Mouse (Mus musculus) thymus, adult 2 months (tissue): ENCODE measurements around the gene Tfcp2. TPM values are rescaled to one million over a fixed set of nuclear protein-coding genes. Genes with fewer than 3 reads are reported as not detected.
"Not testable (repeated sequence)": the region's sequence is repeated elsewhere in the genome, so short reads cannot be mapped to it uniquely, and the experiment has no call there.

Experiments
- DNase-seq: peaks from one replicate; pipeline ENCODE4 v3.0.0; 2021
- H3K27ac ChIP-seq: fragments of 200-500 bp; 2 replicates; pipeline ENCODE4 v1.5.1; 2012; ENCODE audit warnings: low read length, control low read depth; ENCODE audit not compliant: control insufficient read depth, insufficient read depth
- H3K27me3 ChIP-seq: fragments of 200-500 bp; 2 replicates; pipeline ENCODE4 v1.6.1; 2012; ENCODE audit warnings: mild to moderate bottlenecking, low read length, moderate library complexity, mixed read lengths; ENCODE audit not compliant: control insufficient read depth, insufficient read depth
- H3K36me3 ChIP-seq: fragments of 200-500 bp; 2 replicates; pipeline ENCODE4 v1.6.1; 2012; ENCODE audit warnings: mild to moderate bottlenecking, low read length, moderate library complexity; ENCODE audit not compliant: control insufficient read depth, insufficient read depth
- H3K4me1 ChIP-seq: fragments of 200-500 bp; replicated peaks from 2 replicates; pipeline ENCODE4 v1.6.1; 2012; ENCODE audit warnings: low read length; ENCODE audit not compliant: control insufficient read depth, insufficient read depth
- H3K4me3 ChIP-seq: fragments of 200-500 bp; 2 replicates; pipeline ENCODE4 v1.5.1; 2012; ENCODE audit warnings: mild to moderate bottlenecking, low read length, control low read depth, moderate library complexity; ENCODE audit not compliant: control insufficient read depth, insufficient read depth
- CTCF ChIP-seq: fragments of 200-500 bp; IDR thresholded peaks from 2 replicates; pipeline ENCODE4 v1.5.1; 2012; ENCODE audit warnings: mild to moderate bottlenecking, control low read depth, low read length, moderate library complexity, borderline replicate concordance; ENCODE audit not compliant: control insufficient read depth, poor library complexity, insufficient read depth; ENCODE audit errors: extremely low read depth
- POLR2A ChIP-seq: fragments of 200-500 bp; IDR thresholded peaks from 2 replicates; pipeline ENCODE4 v1.6.1; 2012; ENCODE audit warnings: mild to moderate bottlenecking, low read length, control low read depth, moderate library complexity; ENCODE audit not compliant: control insufficient read depth, poor library complexity, insufficient read depth; ENCODE audit errors: extremely low read depth
- WGBS: fragments of 180-500 bp; shearing (Covaris S2); methylation state at CpG from one replicate; pipeline ENCODE4 v1.1.7; 2018; 5-methylcytosine and 5-hydroxymethylcytosine counted together
- polyA plus RNA-seq: library from polyadenylated mRNA; depleted of rRNA; stranded (reverse); fragments of >200 nt; gene quantifications from 2 replicates; pipeline ENCODE4 v1.2.3, GENCODE M21; 2012

Tfcp2 gene
- polyA plus RNA-seq, 1 experiment = 8.2 TPM

DNA sequence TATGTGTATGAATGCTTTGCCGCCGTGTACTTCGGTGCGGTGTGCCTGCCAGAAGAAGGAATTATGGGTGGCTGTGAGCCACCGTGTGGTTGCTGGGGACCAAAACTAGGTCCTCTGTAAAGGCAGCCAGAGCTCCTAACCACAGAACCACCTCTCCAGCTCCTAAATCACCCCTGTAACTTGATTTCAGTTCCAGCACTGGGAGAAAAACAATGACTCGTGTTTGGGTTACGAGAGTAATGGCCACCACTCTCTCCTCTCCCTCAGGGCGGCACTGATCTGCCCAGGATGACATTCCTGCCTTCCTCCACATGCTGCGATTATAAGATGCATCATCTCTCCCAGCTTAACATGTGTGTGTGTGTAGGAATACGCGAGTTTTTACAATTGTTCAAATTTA, 41.7 kb downstream of the Tfcp2 start:
- Histone ChIP-seq H3K36me3 (peaks cover 4% of the 10 kb centered on the region; the same call in 1 of the 2 replicates), H3K4me3 (no peak overlapping the region), H3K27ac (no peak overlapping the region), H3K4me1 (no peaks in the 10 kb centered on the region), H3K27me3 (no peaks in the 10 kb centered on the region)
- WGBS = 97% methylated on average over 11 of the region's 11 CpGs
- no peak for DNase-seq
- no peak for TF ChIP-seq POLR2A
- no peak for TF ChIP-seq CTCF

DNA sequence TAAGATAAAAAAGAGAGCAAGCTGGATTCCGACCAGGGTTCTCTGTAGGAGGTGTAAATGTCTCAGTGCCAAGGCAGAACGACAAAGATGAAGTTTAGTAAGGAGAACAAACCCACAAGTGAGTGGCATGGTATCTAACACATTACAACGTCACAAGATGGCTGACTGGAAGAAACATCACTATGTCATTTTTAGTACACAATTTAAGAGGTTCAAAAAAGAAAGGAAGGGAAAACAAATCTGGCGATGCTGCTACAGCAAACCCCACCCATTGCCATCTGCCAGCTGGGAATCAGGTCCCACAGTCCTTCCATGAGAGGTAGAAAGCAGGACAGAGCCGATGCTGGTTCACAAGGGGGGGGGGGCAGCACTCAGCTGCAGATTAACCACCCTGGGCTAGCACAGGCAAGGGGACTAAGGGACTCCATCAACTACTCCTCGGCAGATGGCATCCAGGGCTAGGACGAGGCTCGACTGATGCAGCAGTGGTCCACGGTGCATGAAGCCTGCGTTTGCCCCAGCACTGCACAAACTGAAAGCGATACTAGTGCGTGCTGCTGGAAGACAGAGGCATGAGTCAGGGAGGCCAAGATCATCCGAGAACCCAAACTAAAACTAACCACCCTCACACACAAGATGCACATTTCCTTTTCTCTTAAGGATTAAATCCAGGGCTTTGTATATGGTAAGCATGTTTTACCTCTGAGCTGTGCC, 43.2 kb downstream of the Tfcp2 start:
- TF ChIP-seq CTCF (no peak), POLR2A (no peak)
- no peak for DNase-seq
- Histone ChIP-seq H3K4me3 (no peak overlapping the region), H3K27ac (no peak overlapping the region), H3K4me1 (no peaks in the 10 kb centered on the region), H3K27me3 (no peaks in the 10 kb centered on the region), H3K36me3 (peaks cover 4% of the 10 kb centered on the region; the same call in 1 of the 2 replicates)
- WGBS = 93% methylated on average over 13 of the region's 13 CpGs

DNA sequence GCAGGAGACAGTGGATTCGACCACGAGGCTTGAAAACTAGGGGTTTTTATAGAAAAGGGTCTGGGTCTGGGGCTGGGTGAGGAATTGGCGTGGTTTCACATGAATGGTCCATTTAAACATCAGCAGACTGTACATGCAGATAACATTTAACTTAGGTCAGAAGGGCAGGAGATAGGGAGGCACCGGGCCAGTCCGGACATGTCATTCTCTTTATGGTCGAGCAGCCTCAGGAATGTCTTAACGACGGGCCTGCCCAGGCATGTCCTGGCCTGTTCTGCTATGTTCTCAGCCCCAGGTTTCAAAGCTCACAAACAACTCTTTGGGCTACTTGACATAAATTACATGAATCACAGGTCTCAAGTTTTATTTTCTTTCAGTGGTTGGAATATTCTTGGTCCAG, 52.3 kb downstream of the Tfcp2 start:
- not testable (repeated sequence) for H3K36me3 ChIP-seq, H3K27me3 ChIP-seq, H3K4me1 ChIP-seq, DNase-seq, H3K27ac ChIP-seq, H3K4me3 ChIP-seq
- WGBS = 92% methylated on average over 8 of the region's 8 CpGs

DNA sequence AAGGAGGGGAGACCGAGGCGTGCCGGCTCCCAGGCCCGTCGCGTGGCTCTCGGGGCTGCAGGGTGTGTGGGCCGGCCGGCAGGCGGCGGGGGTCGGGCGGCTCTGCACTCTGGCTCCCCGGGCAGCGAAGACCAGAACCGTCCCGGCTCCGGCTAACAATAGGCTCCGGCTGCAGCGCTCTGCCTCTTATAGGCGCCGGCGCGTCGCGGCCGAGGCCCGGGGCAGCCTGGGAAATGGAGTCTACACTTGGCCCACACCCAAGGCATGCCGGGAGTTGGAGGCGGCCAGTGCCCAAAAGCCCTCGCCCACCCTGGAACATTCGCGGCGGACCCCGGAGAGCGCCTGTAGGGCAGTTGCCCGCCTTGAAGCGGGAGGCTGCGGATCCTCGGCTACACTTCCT, 56.7 kb downstream of the Tfcp2 start, which contains the start of gene Csrnp2:
Gene Csrnp2, minus strand, starts transcription at position 387 of the 400 bp plus-strand sequence.
- no peaks in the 10 kb centered on the region for H3K27me3 ChIP-seq
- peak within 1 kb of the TSS; percentile 84 for H3K4me3 ChIP-seq
- H3K4me1 ChIP-seq = peaks cover 5% of the 10 kb centered on the region
- TF ChIP-seq CTCF = no peak
- peak; percentile 98 for TF ChIP-seq POLR2A
- H3K36me3 ChIP-seq = no peaks in the 10 kb centered on the region
- peak; percentile 89 for DNase-seq
- WGBS = under 1% methylated on average over 40 of the region's 40 CpGs
- H3K27ac ChIP-seq = no peak within 1 kb of the TSS

DNA sequence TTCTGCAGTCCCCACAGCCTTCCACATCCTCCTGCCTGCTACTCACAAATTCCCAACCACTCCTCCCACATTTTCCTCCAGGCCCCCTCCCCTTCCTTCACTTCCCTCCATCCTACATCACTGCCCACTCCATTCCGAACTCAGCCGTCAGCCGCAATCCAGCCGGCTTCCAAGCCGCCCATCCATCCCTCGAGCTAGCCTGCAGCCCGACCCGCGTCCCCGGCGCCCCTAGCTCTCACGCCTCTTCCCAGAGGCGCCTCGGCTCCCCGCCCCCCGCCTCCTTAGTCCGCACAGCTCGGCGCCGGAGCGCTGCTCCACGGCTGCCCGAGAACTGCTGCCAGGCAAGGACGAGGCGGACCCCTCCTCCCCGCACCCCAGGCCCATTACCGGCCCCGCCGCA, 57.2 kb downstream of the Tfcp2 start:
- Histone ChIP-seq H3K36me3 (no peaks in the 10 kb centered on the region), H3K27ac (no peak overlapping the region), H3K4me3 (peak overlapping the region; percentile 84), H3K27me3 (no peaks in the 10 kb centered on the region), H3K4me1 (peaks cover 5% of the 10 kb centered on the region)
- TF ChIP-seq POLR2A (no peak), CTCF (no peak)
- 1% methylated on average over 29 of the region's 29 CpGs for WGBS
- DNase-seq = no peak

DNA sequence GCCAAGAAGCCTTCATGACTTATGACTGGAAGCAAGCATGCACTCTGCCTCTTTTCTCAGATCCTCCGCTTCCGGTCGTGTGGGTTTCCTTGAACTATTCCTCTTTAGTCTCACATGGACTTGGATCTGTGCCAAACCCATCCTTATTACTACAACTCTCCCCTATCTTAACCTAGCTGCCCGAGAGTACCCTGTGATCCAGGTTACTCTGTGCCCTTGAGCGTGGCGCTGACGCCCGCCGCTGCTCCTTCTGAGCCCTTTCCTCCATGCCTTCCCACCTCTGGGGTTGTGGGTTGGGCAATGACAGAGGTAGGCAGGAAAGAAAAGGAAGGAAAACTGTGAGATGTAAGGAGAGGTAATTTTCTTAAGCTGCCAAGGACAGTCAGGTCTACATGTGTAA, 59.8 kb downstream of the Tfcp2 start:
- Histone ChIP-seq H3K27ac (no peak overlapping the region), H3K36me3 (peaks cover 9% of the 10 kb centered on the region; the same call in 1 of the 2 replicates), H3K27me3 (no peaks in the 10 kb centered on the region), H3K4me3 (no peak overlapping the region), H3K4me1 (peaks cover 5% of the 10 kb centered on the region)
- DNase-seq = no peak
- 96% methylated on average over 9 of the region's 9 CpGs for WGBS
- TF ChIP-seq POLR2A (no peak), CTCF (no peak)

DNA sequence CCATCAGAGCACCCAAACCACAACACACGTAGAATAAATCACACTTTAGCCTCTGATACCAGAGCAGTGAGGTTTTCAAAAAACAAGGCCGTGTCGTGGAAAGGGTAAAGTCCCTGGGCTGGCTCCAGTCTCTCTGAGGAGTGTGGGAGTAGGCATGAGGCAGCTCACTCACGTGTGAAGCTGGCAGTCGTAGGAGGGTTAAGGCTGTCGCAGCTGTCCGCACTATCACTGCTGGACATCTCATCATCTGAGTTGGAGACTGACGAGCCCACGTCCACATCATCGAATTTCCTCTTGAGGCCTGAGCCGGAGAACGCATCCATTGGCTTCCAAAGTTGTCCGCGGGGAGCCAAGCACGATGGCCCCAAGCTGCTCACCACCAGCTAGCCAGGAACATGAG, 62.5 kb downstream of the Tfcp2 start:
- Histone ChIP-seq H3K4me3 (no peak overlapping the region), H3K4me1 (peaks cover 1% of the 10 kb centered on the region), H3K27me3 (no peaks in the 10 kb centered on the region), H3K36me3 (peaks cover 19% of the 10 kb centered on the region), H3K27ac (no peak overlapping the region)
- TF ChIP-seq POLR2A (no peak), CTCF (no peak)
- WGBS = 95% methylated on average over 15 of the region's 15 CpGs
- no peak for DNase-seq

DNA sequence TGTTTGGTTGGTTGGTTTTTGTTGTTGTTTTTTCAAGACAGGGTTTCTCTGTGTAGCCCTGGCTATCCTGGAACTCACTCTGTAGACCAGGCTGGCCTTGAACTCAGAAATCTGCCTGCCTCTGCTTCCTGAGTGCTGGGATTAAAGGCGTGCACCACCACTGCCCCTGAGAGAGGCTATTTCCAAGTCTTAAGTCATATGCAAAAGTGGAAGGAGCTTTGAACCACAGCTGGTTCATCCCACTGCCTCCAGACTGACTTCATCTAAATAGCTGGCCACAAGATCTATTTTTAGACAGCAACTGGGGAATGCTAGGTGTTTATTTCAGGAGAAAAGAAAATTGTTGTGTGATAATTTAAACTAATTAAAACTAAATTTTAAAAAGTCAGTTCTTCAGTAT, 63.5 kb downstream of the Tfcp2 start:
- peaks cover 26% of the 10 kb centered on the region for H3K36me3 ChIP-seq
- not testable (repeated sequence) for H3K4me3 ChIP-seq, H3K4me1 ChIP-seq, H3K27me3 ChIP-seq, DNase-seq, H3K27ac ChIP-seq
- WGBS = 88% methylated on average over 1 of the region's 1 CpGs
